Mouse (Mus musculus): ENCODE data around the gene Hlx.

DNA sequence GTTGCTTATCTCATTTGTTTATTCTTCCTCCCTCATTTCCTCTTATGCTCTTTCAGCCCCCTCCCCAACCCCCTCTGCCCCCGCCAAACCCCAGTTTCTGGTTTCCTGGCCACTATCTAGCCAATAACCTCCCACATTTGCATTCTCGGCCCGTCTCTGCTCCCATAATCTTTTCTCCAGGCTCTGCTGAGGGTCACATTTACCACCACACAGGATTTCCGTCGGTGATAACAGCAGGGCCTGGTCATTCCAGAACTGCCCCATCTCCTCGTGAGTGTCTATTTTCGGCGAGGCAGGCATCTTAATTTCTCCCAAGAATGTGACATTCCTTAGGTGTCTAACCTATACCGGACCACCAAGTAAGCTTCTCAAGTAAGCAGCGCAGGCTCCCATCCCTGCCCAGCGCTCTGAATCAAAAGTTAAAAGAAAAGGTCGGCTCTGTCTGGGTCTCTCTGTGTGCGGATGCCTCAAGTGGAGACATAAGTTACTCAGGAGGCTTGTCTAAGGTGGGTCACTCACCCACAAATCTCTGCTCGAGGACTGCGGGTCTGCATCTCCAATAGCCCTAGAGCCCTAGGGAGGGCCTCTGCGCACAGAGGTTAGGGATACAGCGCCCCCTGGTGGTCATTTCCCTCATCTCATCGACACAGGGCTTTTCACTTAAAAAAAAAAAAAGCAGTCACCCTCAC, 38.9 kb upstream of the Hlx start:
- TF ChIP-seq CTCF (IDR thresholded peaks at IDR 0.05; ENCODE audit: low read depth), result peak; percentile 86
- TF ChIP-seq EP300 (optimal IDR thresholded peaks at IDR 0.05), result no peak
